Mouse (Mus musculus) limb, embryonic 14.5 days (tissue): ENCODE data around the gene Ifnar1. TPM values are rescaled to one million over a fixed set of nuclear protein-coding genes. Genes with fewer than 3 reads are reported as not detected.
A peak's percentile ranks its signal among the peaks of the same experiment; 100 is the strongest.
"Not testable (repeated sequence)": the region's sequence is repeated elsewhere in the genome, so short reads cannot be mapped to it uniquely, and the experiment has no call there.

ENCODE experiments used
- ATAC-seq: fragments of 200-750 bp; cut with Nextera tagmentation; 2 replicates; pipeline ENCODE4 v1.8.0; 2017; ENCODE audit warnings: low read depth, moderate number of reproducible peaks, moderate TSS enrichment; ENCODE audit not compliant: low FRiP score
- DNase-seq: peaks from one replicate; pipeline ENCODE4 v3.0.0-alpha.2; 2015; ENCODE audit warnings: low spot score
- H3K27ac ChIP-seq: fragments of 300-500 bp; sonication (generic); replicated peaks from 2 replicates; pipeline ENCODE4 v1.5.1; 2014; ENCODE audit warnings: low read depth, mild to moderate bottlenecking, low read length, moderate library complexity, mixed read lengths
- H3K27me3 ChIP-seq: fragments of 300-500 bp; sonication (generic); 2 replicates; pipeline ENCODE4 v1.6.1; 2014; ENCODE audit warnings: low read length, mixed read lengths; ENCODE audit not compliant: control insufficient read depth, insufficient read depth
- H3K36me3 ChIP-seq: fragments of 300-500 bp; sonication (generic); 2 replicates; pipeline ENCODE4 v1.6.1; 2014; ENCODE audit warnings: mild to moderate bottlenecking, low read length, moderate library complexity, mixed read lengths; ENCODE audit not compliant: control insufficient read depth, insufficient read depth
- H3K4me1 ChIP-seq: fragments of 300-500 bp; sonication (generic); 2 replicates; pipeline ENCODE4 v1.6.1; 2014; ENCODE audit warnings: antibody characterized with exemption, low read length, mixed read lengths; ENCODE audit not compliant: control insufficient read depth, insufficient read depth
- H3K4me2 ChIP-seq: fragments of 300-500 bp; sonication (generic); replicated peaks from 2 replicates; pipeline ENCODE4 v1.6.1; 2014; ENCODE audit warnings: low read depth, mild to moderate bottlenecking, low read length, moderate library complexity; ENCODE audit not compliant: severe bottlenecking
- H3K4me3 ChIP-seq: fragments of 300-500 bp; sonication (generic); replicated peaks from 2 replicates; pipeline ENCODE4 v1.5.1; 2014; ENCODE audit warnings: low read length
- H3K9ac ChIP-seq: fragments of 300-500 bp; sonication (generic); 2 replicates; pipeline ENCODE4 v1.6.1; 2014; ENCODE audit warnings: mild to moderate bottlenecking, low read depth, low read length, moderate library complexity; ENCODE audit not compliant: severe bottlenecking
- H3K9me3 ChIP-seq: fragments of 300-500 bp; sonication (generic); 2 replicates; pipeline ENCODE4 v1.6.1; 2016; ENCODE audit warnings: low read length; ENCODE audit not compliant: control insufficient read depth
- POLR2A ChIP-seq: fragments of 200-500 bp; IDR thresholded peaks from 2 replicates; pipeline ENCODE4 v1.8.0; 2012; ENCODE audit warnings: inconsistent platforms, mild to moderate bottlenecking, moderate library complexity, borderline replicate concordance; ENCODE audit not compliant: insufficient read depth, insufficient read length; ENCODE audit errors: extremely low read depth
- WGBS: fragments of 180-500 bp; shearing (Covaris S2); extraction: QIAGEN DNeasy Blood & Tissue Kit; methylation state at CpG from one replicate; pipeline ENCODE4 v1.1.7; 2014; 5-methylcytosine and 5-hydroxymethylcytosine counted together
- polyA plus RNA-seq, 2 experiments: library from polyadenylated mRNA; depleted of rRNA in 1 of 2; stranded (reverse) in 1 of 2; unstranded in 1 of 2; fragments of >200 nt; fragmentation: Nextera tagmentation in 1 of 2; extraction: Ambion mirVana in 1 of 2; gene quantifications; 2 replicates each; pipeline versions ENCODE4 v1.2.1 to v1.2.3; 2012 to 2014

Gene Ifnar1
- polyA plus RNA-seq (2012; rRNA removed) (45.3 and 45.7 TPM in 2 replicates), polyA plus RNA-seq (2014; fragmentation: Nextera tagmentation; extraction: Ambion mirVana) (53.7 and 64.0 TPM in 2 replicates)

GRCm38 (mm10) chr16:91484808-91485700 lies at the start of gene Ifnar1:
Gene Ifnar1 (plus strand): TSS chr16:91485238.
- peak within 1 kb of the TSS; percentile 90 for H3K4me3 ChIP-seq
- H3K9ac ChIP-seq, result peak within 1 kb of the TSS; percentile 88
- peak within 1 kb of the TSS; percentile 67 for H3K4me2 ChIP-seq
- DNase-seq (peak; percentile 100), ATAC-seq (peak; percentile 99)
- no peaks in the 10 kb centered on the region for H3K9me3 ChIP-seq
- peaks cover 14% of the 10 kb centered on the region for H3K36me3 ChIP-seq
- H3K4me1 ChIP-seq, result peaks cover 11% of the 10 kb centered on the region
- 3% methylated on average over 59 of the region's 68 CpGs for WGBS
- peak within 1 kb of the TSS; percentile 89 for H3K27ac ChIP-seq
- H3K27me3 ChIP-seq, result no peaks in the 10 kb centered on the region
- TF ChIP-seq POLR2A, result peak; percentile 67; the same call in 1 of the 2 replicates

- Histone ChIP-seq H3K9ac (no peak overlapping the region), H3K36me3 (no peaks in the 10 kb centered on the region), H3K9me3 (no peaks in the 10 kb centered on the region), H3K27me3 (no peaks in the 10 kb centered on the region), H3K4me1 (0 out of 2 replicates have a peak, but pooled peaks cover 3% of the 10 kb centered on the region), H3K4me3 (no peak overlapping the region), H3K27ac (no peak overlapping the region), H3K4me2 (no peak overlapping the region)
- no peak for DNase-seq
- no peak for ATAC-seq
- no peak for TF ChIP-seq POLR2A
- WGBS, result 59% methylated on average over 3 of the region's 3 CpGs
Measured at GRCm38 (mm10) chr16:91438081-91438480, 47.0 kb upstream of the Ifnar1 start.

- not testable (repeated sequence) for H3K4me1 ChIP-seq, H3K36me3 ChIP-seq, H3K27me3 ChIP-seq, H3K4me2 ChIP-seq, H3K27ac ChIP-seq, DNase-seq, H3K9ac ChIP-seq, H3K4me3 ChIP-seq, ATAC-seq, H3K9me3 ChIP-seq
- WGBS, result 75% methylated on average over 1 of the region's 1 CpGs
Measured at GRCm38 (mm10) chr16:91438599-91438998, 46.4 kb upstream of the Ifnar1 start.

GRCm38 (mm10) chr16:91441366-91441765 lies 43.7 kb upstream of the Ifnar1 start:
- no peaks in the 10 kb centered on the region for H3K9me3 ChIP-seq
- 54% methylated on average over 7 of the region's 7 CpGs for WGBS
- H3K4me1 ChIP-seq, result 0 out of 2 replicates have a peak, but pooled peaks cover 3% of the 10 kb centered on the region
- no peak overlapping the region for H3K27ac ChIP-seq
- DNase-seq (no peak), ATAC-seq (no peak)
- H3K27me3 ChIP-seq, result no peaks in the 10 kb centered on the region
- no peaks in the 10 kb centered on the region for H3K36me3 ChIP-seq
- no peak overlapping the region for H3K4me3 ChIP-seq
- no peak overlapping the region for H3K9ac ChIP-seq
- no peak for TF ChIP-seq POLR2A
- H3K4me2 ChIP-seq, result no peak overlapping the region

- Histone ChIP-seq H3K4me3 (no peak overlapping the region), H3K27me3 (no peaks in the 10 kb centered on the region), H3K27ac (no peak overlapping the region), H3K36me3 (no peaks in the 10 kb centered on the region), H3K4me1 (0 out of 2 replicates have a peak, but pooled peaks cover 3% of the 10 kb centered on the region), H3K9me3 (no peaks in the 10 kb centered on the region), H3K4me2 (no peak overlapping the region), H3K9ac (no peak overlapping the region)
- ATAC-seq (no peak), DNase-seq (no peak)
- WGBS, result 78% methylated on average over 7 of the region's 7 CpGs
- no peak for TF ChIP-seq POLR2A
Measured at GRCm38 (mm10) chr16:91441811-91442240, 43.2 kb upstream of the Ifnar1 start.
